Mouse (Mus musculus) kidney, embryonic 16.5 days (tissue): ENCODE results near the gene B4galt7. TPM values are rescaled to one million over a fixed set of nuclear protein-coding genes. Genes with fewer than 3 reads are reported as not detected.
"Not testable (repeated sequence)": the region's sequence is repeated elsewhere in the genome, so short reads cannot be mapped to it uniquely, and the experiment has no call there.

Experiments
- ATAC-seq: fragments of 200-750 bp; cut with Nextera tagmentation; 2 replicates; pipeline ENCODE4 v1.8.0; 2017; ENCODE audit warnings: moderate TSS enrichment; ENCODE audit not compliant: low FRiP score, low TSS enrichment
- H3K27ac ChIP-seq: fragments of 300-500 bp; sonication (generic); 2 replicates; pipeline ENCODE4 v1.5.1; 2014; ENCODE audit warnings: low read length
- H3K27me3 ChIP-seq: fragments of 300-500 bp; sonication (generic); 2 replicates; pipeline ENCODE4 v1.6.1; 2014; ENCODE audit warnings: low read length, control low read depth, mixed read lengths; ENCODE audit not compliant: insufficient read depth
- H3K36me3 ChIP-seq: fragments of 300-500 bp; sonication (generic); 2 replicates; pipeline ENCODE4 v1.6.1; 2014; ENCODE audit warnings: low read length, control low read depth, mixed read lengths; ENCODE audit not compliant: insufficient read depth
- H3K4me1 ChIP-seq: fragments of 300-500 bp; sonication (generic); 2 replicates; pipeline ENCODE4 v1.6.1; 2014; ENCODE audit warnings: low read length, control low read depth, mixed read lengths; ENCODE audit not compliant: insufficient read depth
- H3K4me2 ChIP-seq: fragments of 300-500 bp; sonication (generic); replicated peaks from 2 replicates; pipeline ENCODE4 v1.6.1; 2014; ENCODE audit warnings: low read depth, low read length
- H3K4me3 ChIP-seq: fragments of 300-500 bp; sonication (generic); 2 replicates; pipeline ENCODE4 v1.5.1; 2014; ENCODE audit warnings: mild to moderate bottlenecking, low read length
- H3K9ac ChIP-seq: fragments of 300-500 bp; sonication (generic); replicated peaks from 2 replicates; pipeline ENCODE4 v1.6.1; 2014; ENCODE audit warnings: low read length
- H3K9me3 ChIP-seq: fragments of 300-500 bp; sonication (generic); 2 replicates; pipeline ENCODE4 v1.6.1; 2016; ENCODE audit warnings: low read length, control low read depth
- WGBS: fragments of 180-500 bp; shearing (Covaris S2); extraction: QIAGEN DNeasy Blood & Tissue Kit; methylation state at CpG from one replicate; pipeline ENCODE4 v1.1.7; 2014; 5-methylcytosine and 5-hydroxymethylcytosine counted together
- polyA plus RNA-seq: library from polyadenylated mRNA; unstranded; fragments of >200 nt; fragmentation: Nextera tagmentation; extraction: Ambion mirVana; gene quantifications from 2 replicates; pipeline ENCODE4 v1.2.1, GENCODE M21; 2015

The B4galt7 gene
- polyA plus RNA-seq, 1 experiment from 2014 or later, result 20.0 TPM

DNA sequence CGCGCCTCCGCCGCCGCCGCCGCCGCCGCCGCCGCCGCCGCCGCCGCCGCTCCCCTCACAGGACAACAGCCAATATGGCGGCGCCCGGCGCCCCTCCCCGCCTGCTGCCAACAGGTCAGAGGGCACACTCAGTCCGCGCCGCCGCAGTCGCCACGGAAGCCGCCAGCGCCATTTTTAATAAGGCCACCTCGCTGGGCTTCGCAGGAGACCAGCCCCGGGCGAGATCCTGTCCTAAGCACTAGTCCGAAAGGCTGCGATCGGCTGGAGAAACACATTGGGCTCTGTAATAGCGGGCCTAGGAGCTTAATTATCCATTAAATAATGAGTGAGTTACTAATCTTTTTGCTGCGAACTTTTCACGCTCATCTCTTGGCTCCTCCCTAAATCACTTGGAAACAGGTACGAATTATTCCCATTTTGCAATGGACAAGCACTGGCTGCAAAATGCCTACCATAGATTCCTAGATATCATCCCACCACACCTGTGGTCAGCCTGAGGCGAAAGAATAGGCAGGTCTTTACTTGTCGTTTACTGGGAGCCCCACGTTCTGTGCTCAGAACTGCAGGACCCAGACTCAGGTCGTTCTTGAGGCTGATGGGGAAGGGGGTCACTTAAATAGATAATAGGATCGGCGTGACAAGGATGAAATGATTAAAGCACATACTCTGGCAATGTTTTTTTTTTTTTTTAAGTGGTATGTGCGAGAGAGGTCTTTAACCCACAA lies 28.5 kb upstream of the B4galt7 start, which contains the start of gene Fam193b:
Fam193b (minus strand) TSS at position 94 of the 725 bp plus-strand sequence.
- H3K36me3 ChIP-seq, result no peaks in the 10 kb centered on the region
- H3K4me3 ChIP-seq, result peak within 1 kb of the TSS; percentile 96
- peak; percentile 90 for ATAC-seq
- peaks cover 16% of the 10 kb centered on the region for H3K4me1 ChIP-seq
- peak within 1 kb of the TSS; percentile 96 for H3K9ac ChIP-seq
- peak within 1 kb of the TSS; percentile 86 for H3K27ac ChIP-seq
- H3K4me2 ChIP-seq, result peak within 1 kb of the TSS; percentile 98
- H3K9me3 ChIP-seq, result 0 out of 2 replicates have a peak, but pooled peaks cover 8% of the 10 kb centered on the region
- 1% methylated on average over 47 of the region's 47 CpGs for WGBS
- no peaks in the 10 kb centered on the region for H3K27me3 ChIP-seq

DNA sequence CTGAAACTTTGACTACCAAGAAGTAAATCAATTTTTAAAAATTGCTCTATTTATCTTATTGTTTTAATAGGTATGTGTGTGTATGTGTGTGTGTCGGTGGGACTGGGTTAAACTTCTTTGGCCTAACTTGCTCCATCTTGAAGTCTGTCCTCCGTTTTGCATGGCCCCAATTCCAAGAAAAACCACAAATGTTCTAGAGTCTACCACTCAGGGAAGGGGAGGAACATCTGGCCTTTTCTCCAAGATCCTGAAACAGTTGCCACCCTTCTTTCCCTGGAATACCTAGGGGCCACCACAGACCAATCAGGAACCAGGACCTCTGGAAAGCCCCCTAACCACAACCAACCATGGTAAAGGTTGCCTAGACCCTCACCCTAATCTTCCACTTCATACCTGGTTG lies 27.7 kb upstream of the B4galt7 start:
- no peak overlapping the region; the same call in 1 of the 2 replicates for H3K4me2 ChIP-seq
- no peak overlapping the region for H3K4me3 ChIP-seq
- 0 out of 2 replicates have a peak, but pooled peaks cover 8% of the 10 kb centered on the region for H3K9me3 ChIP-seq
- no peak for ATAC-seq
- no peak overlapping the region for H3K27ac ChIP-seq
- no peak overlapping the region for H3K9ac ChIP-seq
- peaks cover 16% of the 10 kb centered on the region for H3K4me1 ChIP-seq
- H3K36me3 ChIP-seq, result no peaks in the 10 kb centered on the region
- WGBS, result 81% methylated on average over 2 of the region's 2 CpGs
- H3K27me3 ChIP-seq, result no peaks in the 10 kb centered on the region

DNA sequence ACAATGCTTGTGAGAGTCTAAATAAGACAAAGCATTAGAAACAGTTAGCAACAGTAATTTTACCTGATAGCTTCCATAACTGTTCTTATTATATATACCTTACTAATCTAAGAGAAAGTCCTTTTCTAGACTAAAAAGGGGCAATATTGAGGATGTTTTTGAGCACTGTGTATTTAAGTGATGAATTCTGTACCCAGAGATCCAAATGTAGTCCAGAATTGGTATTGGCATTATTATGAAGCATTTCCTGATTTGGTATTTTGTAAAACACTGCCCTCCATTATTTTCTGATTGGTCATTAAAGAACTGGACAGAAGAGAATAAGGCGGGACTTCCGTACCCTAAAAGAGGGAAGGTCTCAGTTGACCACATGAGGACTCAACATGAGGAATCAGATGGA lies 26.3 kb upstream of the B4galt7 start, which contains the start of gene Tmed9:
Tmed9 (plus strand) TSS at position 301 of the 400 bp plus-strand sequence.
- Histone ChIP-seq H3K27ac (no peak within 1 kb of the TSS), H3K9ac (no peak within 1 kb of the TSS), H3K36me3 (no peaks in the 10 kb centered on the region), H3K4me3 (no peak within 1 kb of the TSS), H3K9me3 (0 out of 2 replicates have a peak, but pooled peaks cover 8% of the 10 kb centered on the region), H3K4me1 (peaks cover 16% of the 10 kb centered on the region), H3K27me3 (no peaks in the 10 kb centered on the region), H3K4me2 (no peak within 1 kb of the TSS)
- WGBS, result 98% methylated on average over 2 of the region's 2 CpGs
- no peak for ATAC-seq

DNA sequence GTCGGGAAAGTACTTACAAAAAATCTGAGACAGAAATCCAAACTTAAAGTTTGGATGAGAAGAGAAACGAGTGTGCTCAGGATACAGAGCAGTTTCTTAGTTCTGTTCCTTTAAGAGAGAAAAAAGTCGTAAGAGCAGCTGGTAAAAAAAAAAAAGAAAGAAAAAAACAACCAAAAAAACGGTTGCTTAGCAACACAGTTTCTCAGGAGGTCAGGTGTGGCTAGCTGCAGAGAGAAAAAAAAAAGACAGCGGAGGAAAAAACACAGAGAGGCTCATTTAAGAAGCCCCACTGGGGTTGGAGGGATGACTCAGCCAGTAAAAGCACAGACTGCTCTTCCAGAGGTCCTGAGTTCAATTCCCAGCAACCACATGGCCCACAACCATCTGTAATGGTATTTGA lies 25.4 kb upstream of the B4galt7 start:
- H3K9me3 ChIP-seq, result peaks cover 13% of the 10 kb centered on the region; the same call in 1 of the 2 replicates
- no peak for ATAC-seq
- no peaks in the 10 kb centered on the region for H3K36me3 ChIP-seq
- H3K4me2 ChIP-seq, result no peak overlapping the region
- 69% methylated on average over 5 of the region's 5 CpGs for WGBS
- no peak overlapping the region for H3K9ac ChIP-seq
- peaks cover 11% of the 10 kb centered on the region for H3K4me1 ChIP-seq
- H3K27ac ChIP-seq, result no peak overlapping the region
- H3K4me3 ChIP-seq, result no peak overlapping the region
- H3K27me3 ChIP-seq, result no peaks in the 10 kb centered on the region

DNA sequence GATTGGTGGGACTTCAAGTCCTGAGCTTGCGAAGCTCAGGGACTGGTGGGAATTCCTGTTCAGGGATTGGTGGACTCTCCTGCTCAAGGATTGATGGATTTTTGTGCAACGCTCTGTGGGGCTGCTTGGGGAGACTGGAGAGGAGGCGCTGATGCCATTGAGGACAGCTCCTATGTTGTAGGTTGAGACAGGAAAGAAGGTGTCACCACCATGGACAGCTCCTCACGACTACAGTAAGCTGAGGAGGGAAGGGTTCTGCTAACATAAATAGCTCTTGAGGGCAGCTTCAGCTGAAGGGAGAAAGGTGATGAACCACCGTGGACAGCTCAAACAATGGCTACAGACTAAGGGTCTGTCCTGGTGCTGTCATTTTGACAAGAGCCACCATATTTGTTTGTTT lies 23.8 kb upstream of the B4galt7 start:
- no peak overlapping the region for H3K4me3 ChIP-seq
- H3K36me3 ChIP-seq, result no peaks in the 10 kb centered on the region
- no peak overlapping the region for H3K9ac ChIP-seq
- no peak overlapping the region for H3K27ac ChIP-seq
- WGBS, result 58% methylated on average over 5 of the region's 5 CpGs
- H3K4me1 ChIP-seq, result peaks cover 4% of the 10 kb centered on the region; the same call in 1 of the 2 replicates
- no peak for ATAC-seq
- no peaks in the 10 kb centered on the region for H3K27me3 ChIP-seq
- no peak overlapping the region for H3K4me2 ChIP-seq
- H3K9me3 ChIP-seq, result peaks cover 13% of the 10 kb centered on the region; the same call in 1 of the 2 replicates

DNA sequence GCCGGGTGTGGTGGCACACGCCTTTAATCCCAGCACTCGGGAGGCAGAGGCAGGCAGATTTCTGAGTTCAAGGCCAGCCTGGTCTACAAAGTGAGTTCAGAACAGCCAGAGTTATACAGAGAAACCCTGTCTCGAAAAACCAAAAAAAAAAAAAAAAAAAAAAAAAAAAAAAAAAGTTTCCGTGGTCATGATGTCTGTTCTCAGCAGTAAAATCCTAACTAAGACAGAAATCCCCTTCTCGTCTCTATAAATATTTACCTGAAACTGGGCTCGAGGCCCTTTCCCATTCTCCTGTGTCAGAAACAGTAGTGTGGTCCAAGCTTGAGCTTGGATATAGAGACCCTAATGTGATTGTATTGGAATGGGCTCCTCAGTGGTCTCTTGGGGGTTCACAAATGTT lies 22.8 kb upstream of the B4galt7 start:
- 84% methylated on average over 7 of the region's 7 CpGs for WGBS
- H3K4me3 ChIP-seq, H3K27ac ChIP-seq, H3K36me3 ChIP-seq, H3K9ac ChIP-seq, H3K4me1 ChIP-seq, H3K27me3 ChIP-seq, H3K4me2 ChIP-seq, ATAC-seq: not testable (repeated sequence)
- H3K9me3 ChIP-seq, result peaks cover 13% of the 10 kb centered on the region; the same call in 1 of the 2 replicates

DNA sequence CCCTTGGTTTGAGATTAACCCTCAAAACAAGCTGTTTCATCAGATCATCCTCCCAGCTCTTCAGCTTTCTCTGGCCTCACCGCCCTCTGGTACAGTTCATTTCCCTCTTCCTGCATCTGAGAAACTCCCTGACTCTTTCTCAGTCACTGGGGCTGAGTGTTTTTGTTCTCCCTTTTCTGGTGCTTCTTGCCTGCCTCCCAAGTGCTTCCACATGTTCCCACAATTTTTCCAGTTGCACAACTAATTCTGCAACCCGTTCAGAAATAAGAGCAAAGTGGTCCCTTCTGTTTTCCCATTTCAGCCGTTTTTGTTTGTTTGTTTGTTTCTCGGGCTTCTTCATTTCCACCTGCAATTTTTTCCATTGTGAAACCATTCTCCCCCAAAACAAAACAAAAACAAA lies 21.6 kb upstream of the B4galt7 start:
- H3K4me2 ChIP-seq, result no peak overlapping the region
- WGBS, result 82% methylated on average over 4 of the region's 4 CpGs
- no peak overlapping the region for H3K4me3 ChIP-seq
- H3K27me3 ChIP-seq, result no peaks in the 10 kb centered on the region
- H3K36me3 ChIP-seq, result no peaks in the 10 kb centered on the region
- no peak overlapping the region for H3K9ac ChIP-seq
- ATAC-seq, result no peak
- H3K4me1 ChIP-seq, result no peaks in the 10 kb centered on the region
- peaks cover 13% of the 10 kb centered on the region; the same call in 1 of the 2 replicates for H3K9me3 ChIP-seq
- H3K27ac ChIP-seq, result no peak overlapping the region

DNA sequence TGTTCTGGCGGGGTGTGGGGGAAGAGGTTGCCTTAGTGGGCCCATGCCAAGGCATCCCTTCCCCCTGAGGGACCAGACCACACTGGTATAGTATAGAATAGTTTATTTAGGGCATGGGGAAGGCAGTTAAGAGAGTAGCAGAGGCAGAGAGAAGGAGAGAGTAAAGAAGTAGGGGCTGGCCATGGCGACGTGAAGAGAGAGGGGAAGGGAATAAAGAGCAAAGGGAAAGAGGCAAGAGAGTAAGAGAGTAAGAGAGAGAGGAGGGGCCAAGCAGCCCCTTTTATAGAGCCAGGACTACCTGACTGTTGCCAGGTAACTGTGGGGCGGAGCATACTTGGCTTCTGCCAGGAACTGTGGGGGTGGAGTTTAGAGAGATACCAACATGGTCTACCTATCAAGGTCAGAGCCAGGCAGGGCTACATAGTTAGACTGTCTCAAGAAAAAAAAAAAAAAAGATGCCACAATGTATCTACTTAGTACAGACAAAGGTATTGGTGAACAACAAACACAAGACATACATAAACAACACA lies 7.7 kb upstream of the B4galt7 start:
- ATAC-seq, result peak; percentile 50; the same call in 1 of the 2 replicates
- Histone ChIP-seq H3K36me3 (peaks cover 21% of the 10 kb centered on the region), H3K4me3 (no peak overlapping the region), H3K9me3 (no peaks in the 10 kb centered on the region), H3K4me2 (no peak overlapping the region), H3K27me3 (peaks cover 5% of the 10 kb centered on the region; the same call in 1 of the 2 replicates), H3K9ac (no peak overlapping the region), H3K27ac (no peak overlapping the region), H3K4me1 (peaks cover 7% of the 10 kb centered on the region)
- WGBS, result 79% methylated on average over 4 of the region's 4 CpGs

DNA sequence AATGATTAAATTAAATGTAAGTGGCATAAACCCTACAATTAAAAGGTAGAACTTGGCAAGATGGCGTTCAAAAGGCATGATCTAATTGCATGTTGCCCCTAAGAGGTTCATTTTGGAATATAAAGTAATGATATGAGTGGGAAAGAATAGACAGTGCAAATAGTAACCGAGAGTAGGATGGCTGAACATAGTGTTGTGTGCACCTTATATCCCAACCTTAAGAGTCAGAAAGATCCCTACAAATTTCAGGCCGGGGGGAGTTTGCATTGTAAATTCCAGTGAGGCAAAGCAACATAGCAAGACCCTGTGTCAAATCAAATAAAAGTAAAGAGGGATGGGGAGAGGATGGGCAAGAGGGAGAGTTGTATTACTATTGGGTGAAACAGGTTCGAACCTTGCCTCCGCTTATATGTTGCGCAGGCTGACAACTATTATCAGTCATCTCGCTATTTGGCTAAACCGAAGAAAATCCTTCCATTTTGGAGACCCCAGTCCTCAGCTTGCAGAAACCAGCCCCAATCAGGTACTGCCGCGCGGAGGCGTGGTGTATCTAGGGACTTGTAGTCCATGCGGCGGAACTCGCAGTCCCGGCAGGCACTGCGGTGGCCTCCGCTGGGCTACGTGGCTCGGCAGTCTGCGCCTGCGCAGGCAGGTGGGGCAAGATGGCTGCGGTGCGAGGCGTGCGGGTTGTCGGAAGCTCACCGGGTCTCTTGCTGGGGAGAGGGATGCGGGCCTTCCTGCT lies 7.0 kb upstream of the B4galt7 start:
- 0 out of 2 replicates have a peak overlapping the region, but pooled peaks have one; percentile 48 for H3K27ac ChIP-seq
- H3K4me3 ChIP-seq, result peak overlapping the region; percentile 93
- H3K9ac ChIP-seq, result peak overlapping the region; percentile 86
- 5% methylated on average over 29 of the region's 29 CpGs for WGBS
- peak overlapping the region; percentile 77 for H3K4me2 ChIP-seq
- peak; percentile 99 for ATAC-seq
- H3K36me3 ChIP-seq, result peaks cover 26% of the 10 kb centered on the region
- peaks cover 7% of the 10 kb centered on the region for H3K4me1 ChIP-seq
- H3K9me3 ChIP-seq, result no peaks in the 10 kb centered on the region
- peaks cover 5% of the 10 kb centered on the region; the same call in 1 of the 2 replicates for H3K27me3 ChIP-seq
